Mouse (Mus musculus) hindbrain, embryonic 14.5 days (tissue): ENCODE data around the gene Gm16223. TPM values are rescaled to one million over a fixed set of nuclear protein-coding genes. Genes with fewer than 3 reads are reported as not detected.

Experiments used
- polyA plus RNA-seq: library from polyadenylated mRNA; unstranded; fragments of >200 nt; fragmentation: Nextera tagmentation; extraction: Ambion mirVana; gene quantifications from 2 replicates; pipeline ENCODE4 v1.2.1, GENCODE M21; 2014

Gene Gm16223
- polyA plus RNA-seq, 1 experiment from 2014 or later = 0.12 TPM

Other genes with a start within 250 kb of the Gm16223 start
- 28.2 and 30.7 TPM in 2 replicates for gene Bod1l, start 223.6 kb upstream of the Gm16223 start, polyA plus RNA-seq